ENCODE assay signal across 20 mouse cellular contexts in the genomic region with DNA sequence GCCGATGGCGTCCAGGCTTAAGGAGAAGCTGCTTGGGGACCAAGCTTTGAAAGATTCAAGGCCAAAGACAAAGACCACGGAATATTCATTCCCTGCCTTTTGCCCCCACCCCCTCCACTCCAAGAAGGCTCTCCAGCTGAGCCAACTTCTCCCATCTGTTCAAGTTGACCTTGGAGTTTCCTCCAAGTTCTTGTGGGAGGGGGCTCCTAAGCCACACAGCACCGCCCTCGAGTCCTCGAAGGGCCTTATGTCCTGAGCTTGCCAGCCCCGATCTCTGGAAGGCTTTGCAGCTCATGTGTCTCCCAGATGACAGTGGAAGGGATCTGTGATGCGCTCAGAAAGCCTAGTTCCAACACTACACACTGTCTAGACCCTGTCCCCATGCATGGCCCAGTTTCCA. TPM values are rescaled to one million over a fixed set of nuclear protein-coding genes. Genes with fewer than 3 reads are reported as not detected.
DNase-seq lines count a peak whose midpoint lies in the region; ATAC-seq and TF ChIP-seq lines count a peak whose summit lies in the region.
"Had no signal": no experiment of that assay in that cellular context is flagged by ENCODE, and none has a peak within 500 bp of the region (broad histone marks: within the 10 kb centered on the region; RNA-seq: fewer than 3 reads in every experiment).

No protein-coding gene starts in this region.

- 0 out of 2 replicates have a peak overlapping the region, but pooled peaks have one; percentile 15 for H3K27ac ChIP-seq in hindbrain, postnatal 0 days
- H3K27ac ChIP-seq in hindbrain, embryonic 14.5 days: no peak overlapping the region
- no peak overlapping the region for H3K27ac ChIP-seq in intestine, embryonic 15.5 days
- no peak overlapping the region for H3K27ac ChIP-seq in hindbrain, embryonic 10.5 days
- H3K27ac ChIP-seq: forebrain, embryonic 12.5 days; heart, embryonic 13.5 days; liver, embryonic 15.5 days; neural tube, embryonic 13.5 days had no signal

- no peaks in the 10 kb centered on the region for H3K36me3 ChIP-seq in hindbrain, postnatal 0 days (ENCODE audit: insufficient read depth, low read length)
- H3K36me3 ChIP-seq in hindbrain, embryonic 14.5 days (replicated peaks; ENCODE audit: control insufficient read depth, insufficient read depth): no peaks in the 10 kb centered on the region
- H3K36me3 ChIP-seq in E14TG2a.4 (ENCODE audit: insufficient read depth, low read length): no peaks in the 10 kb centered on the region
- H3K36me3 ChIP-seq in intestine, embryonic 15.5 days: no peaks in the 10 kb centered on the region
- no peaks in the 10 kb centered on the region for H3K36me3 ChIP-seq in hindbrain, embryonic 10.5 days
- H3K36me3 ChIP-seq: forebrain, embryonic 12.5 days; heart, embryonic 13.5 days; liver, embryonic 15.5 days; neural tube, embryonic 13.5 days had no signal

- H3K9me3 ChIP-seq in hindbrain, postnatal 0 days (ENCODE audit: low read length): no peaks in the 10 kb centered on the region
- H3K9me3 ChIP-seq in hindbrain, embryonic 14.5 days (ENCODE audit: control insufficient read depth, low read length): no peaks in the 10 kb centered on the region
- H3K9me3 ChIP-seq in E14TG2a.4 (ENCODE audit: low read length): no peaks in the 10 kb centered on the region
- H3K9me3 ChIP-seq in intestine, embryonic 15.5 days: no peaks in the 10 kb centered on the region
- H3K9me3 ChIP-seq in hindbrain, embryonic 10.5 days: no peaks in the 10 kb centered on the region
- H3K9me3 ChIP-seq: forebrain, embryonic 12.5 days; heart, embryonic 13.5 days; liver, embryonic 15.5 days; neural tube, embryonic 13.5 days had no signal

- H3K4me2 ChIP-seq in hindbrain, postnatal 0 days (ENCODE audit: low read depth, low read length): no peak overlapping the region
- H3K4me2 ChIP-seq in hindbrain, embryonic 14.5 days (replicated peaks): no peak overlapping the region
- H3K4me2 ChIP-seq in intestine, embryonic 15.5 days (replicated peaks): no peak overlapping the region
- H3K4me2 ChIP-seq: forebrain, embryonic 12.5 days; heart, embryonic 13.5 days; liver, embryonic 15.5 days; neural tube, embryonic 13.5 days had no signal

- WGBS in hindbrain, postnatal 0 days: 67% methylated on average over 8 of the region's 8 CpGs
- WGBS in hindbrain, embryonic 14.5 days: 82% methylated on average over 8 of the region's 8 CpGs
- WGBS in intestine, embryonic 15.5 days: 78% methylated on average over 8 of the region's 8 CpGs
- WGBS in hindbrain, embryonic 10.5 days: 83% methylated on average over 8 of the region's 8 CpGs

- no peak overlapping the region for H3K9ac ChIP-seq in hindbrain, postnatal 0 days (replicated peaks; ENCODE audit: low read length)
- no peak overlapping the region for H3K9ac ChIP-seq in hindbrain, embryonic 14.5 days
- no peak overlapping the region for H3K9ac ChIP-seq in intestine, embryonic 15.5 days
- H3K9ac ChIP-seq: forebrain, embryonic 12.5 days; heart, embryonic 13.5 days; liver, embryonic 15.5 days; neural tube, embryonic 13.5 days had no signal

- ATAC-seq in hindbrain, postnatal 0 days: no peak
- no peak for ATAC-seq in hindbrain, embryonic 14.5 days (ENCODE audit: low FRiP score)
- ATAC-seq in intestine, embryonic 15.5 days: no peak
- ATAC-seq: lung, postnatal 0 days had no signal

- H3K4me1 ChIP-seq in hindbrain, postnatal 0 days (ENCODE audit: insufficient read depth, low read length): peaks cover 3% of the 10 kb centered on the region; the same call in 1 of the 2 replicates
- H3K4me1 ChIP-seq in hindbrain, embryonic 14.5 days (replicated peaks; ENCODE audit: control insufficient read depth, insufficient read depth, low read length): peaks cover 14% of the 10 kb centered on the region; the same call in 1 of the 2 replicates
- H3K4me1 ChIP-seq in E14TG2a.4 (replicated peaks; ENCODE audit: low read depth, low read length): peaks cover 40% of the 10 kb centered on the region
- H3K4me1 ChIP-seq in intestine, embryonic 15.5 days (replicated peaks): 0 out of 2 replicates have a peak, but pooled peaks cover 2% of the 10 kb centered on the region
- peaks cover 4% of the 10 kb centered on the region; the same call in 1 of the 2 replicates for H3K4me1 ChIP-seq in hindbrain, embryonic 10.5 days (replicated peaks)
- H3K4me1 ChIP-seq: liver, embryonic 15.5 days had no signal

- no peak overlapping the region for H3K4me3 ChIP-seq in hindbrain, postnatal 0 days (ENCODE audit: low read length)
- H3K4me3 ChIP-seq in hindbrain, embryonic 14.5 days (replicated peaks; ENCODE audit: low read length): no peak overlapping the region
- H3K4me3 ChIP-seq in E14TG2a.4 (replicated peaks; ENCODE audit: low read length): 0 out of 2 replicates have a peak overlapping the region, but pooled peaks have one; percentile 2
- no peak overlapping the region for H3K4me3 ChIP-seq in intestine, embryonic 15.5 days (replicated peaks)
- H3K4me3 ChIP-seq in hindbrain, embryonic 10.5 days: no peak overlapping the region
- H3K4me3 ChIP-seq: forebrain, embryonic 12.5 days; heart, embryonic 13.5 days; liver, embryonic 15.5 days; neural tube, embryonic 13.5 days had no signal

- TF ChIP-seq CTCF in hindbrain, postnatal 0 days (IDR thresholded peaks at IDR 0.05; ENCODE audit: low read depth): no peak
- no peak for TF ChIP-seq CTCF in E14TG2a.4 (conservative IDR thresholded peaks at IDR 0.05; ENCODE audit: low read length)

- no peaks in the 10 kb centered on the region for H3K27me3 ChIP-seq in hindbrain, postnatal 0 days (ENCODE audit: insufficient read depth, low read length)
- H3K27me3 ChIP-seq in hindbrain, embryonic 14.5 days (ENCODE audit: control insufficient read depth, insufficient read depth, low read length): no peaks in the 10 kb centered on the region
- H3K27me3 ChIP-seq in E14TG2a.4 (ENCODE audit: insufficient read depth, low read length): peaks cover 47% of the 10 kb centered on the region
- no peaks in the 10 kb centered on the region for H3K27me3 ChIP-seq in intestine, embryonic 15.5 days (replicated peaks)
- H3K27me3 ChIP-seq in hindbrain, embryonic 10.5 days (ENCODE audit: insufficient read depth, poor library complexity, severe bottlenecking): peaks cover 9% of the 10 kb centered on the region
- H3K27me3 ChIP-seq: neural tube, embryonic 13.5 days had no signal

- DNase-seq in cerebellum, adult 11-12 months: peak; percentile 58
- no peak for DNase-seq in cerebellum, adult 9-11 months
- no peak for DNase-seq in hindbrain, postnatal 0 days (ENCODE audit: low spot score)
- DNase-seq in hindbrain, embryonic 14.5 days (ENCODE audit: low spot score): no peak
- peak; percentile 24 for DNase-seq in gastrocnemius, postnatal 10 days
- DNase-seq in hindbrain, embryonic 10.5 days (ENCODE audit: low spot score): no peak
- DNase-seq: heart, postnatal 36 days; kidney, adult 18-20 months; thymus, adult 18-20 months; thymus, postnatal 4 days had no signal

RNA-seq across cellular contexts. Expression of gene Rnf112, which starts 6.6 kb away (rescaled TPM):
- total RNA-seq in hindbrain, postnatal 0 days (2014; rRNA removed): 74.3 and 74.9 TPM in 2 replicates
- 22.0 and 23.8 TPM in 2 replicates for polyA plus RNA-seq in hindbrain, postnatal 0 days (2015; fragmentation: Nextera tagmentation; extraction: Ambion mirVana)
- polyA plus RNA-seq in hindbrain, embryonic 14.5 days (2014; fragmentation: Nextera tagmentation; extraction: Ambion mirVana): 8.4 and 9.8 TPM in 2 replicates
- 1 to 10 TPM; 2.0 to 2.6 TPM for total RNA-seq in gastrocnemius, postnatal 10 days (2021)
- 1.6 and 1.7 TPM in 2 replicates for polyA plus RNA-seq in intestine, embryonic 15.5 days (2015; fragmentation: Nextera tagmentation; extraction: Ambion mirVana)
- 0.62 and 1.1 TPM in 2 replicates for polyA plus RNA-seq in hindbrain, embryonic 10.5 days (2016; fragmentation: Nextera tagmentation; extraction: Ambion mirVana)
- total RNA-seq: granulocyte monocyte progenitor cell, adult 5-6 weeks; heart, postnatal 36 days; megakaryocyte, adult 5-6 weeks; MEL had no signal

RNA-seq across cellular contexts. Expression of gene Mfap4, which starts 37.9 kb away (rescaled TPM):
- total RNA-seq in hindbrain, postnatal 0 days (2014; rRNA removed): 42.1 and 68.1 TPM in 2 replicates
- polyA plus RNA-seq in hindbrain, postnatal 0 days (2015; fragmentation: Nextera tagmentation; extraction: Ambion mirVana): 38.7 and 43.3 TPM in 2 replicates
- 52.4 and 56.6 TPM in 2 replicates for polyA plus RNA-seq in hindbrain, embryonic 14.5 days (2014; fragmentation: Nextera tagmentation; extraction: Ambion mirVana)
- total RNA-seq in gastrocnemius, postnatal 10 days (2021): 100 to 1,000 TPM; 245 to 288 TPM
- 210 and 213 TPM in 2 replicates for polyA plus RNA-seq in intestine, embryonic 15.5 days (2015; fragmentation: Nextera tagmentation; extraction: Ambion mirVana)
- 78.2 and 88.3 TPM in 2 replicates for polyA plus RNA-seq in hindbrain, embryonic 10.5 days (2016; fragmentation: Nextera tagmentation; extraction: Ambion mirVana)
- total RNA-seq: granulocyte monocyte progenitor cell, adult 5-6 weeks; megakaryocyte, adult 5-6 weeks; MEL had no signal

RNA-seq across cellular contexts. Expression of gene Mapk7, which starts 46.9 kb away (rescaled TPM):
- total RNA-seq in hindbrain, postnatal 0 days (2014; rRNA removed): 50.5 and 58.8 TPM in 2 replicates
- 43.1 TPM in 2 replicates for polyA plus RNA-seq in hindbrain, postnatal 0 days (2015; fragmentation: Nextera tagmentation; extraction: Ambion mirVana)
- 57.9 and 61.6 TPM in 2 replicates for polyA plus RNA-seq in hindbrain, embryonic 14.5 days (2014; fragmentation: Nextera tagmentation; extraction: Ambion mirVana)
- total RNA-seq in gastrocnemius, postnatal 10 days (2021): 10 to 100 TPM in 1 of 2 experiments, 1 to 10 TPM in 1; 8.4 to 12.9 TPM
- polyA plus RNA-seq in intestine, embryonic 15.5 days (2015; fragmentation: Nextera tagmentation; extraction: Ambion mirVana): 36.3 and 38.8 TPM in 2 replicates
- polyA plus RNA-seq in hindbrain, embryonic 10.5 days (2016; fragmentation: Nextera tagmentation; extraction: Ambion mirVana): 99.5 and 107 TPM in 2 replicates

RNA-seq across cellular contexts. Expression of gene B9d1, which starts 57.6 kb away (rescaled TPM):
- total RNA-seq in hindbrain, postnatal 0 days (2014; rRNA removed): 22.8 and 33.9 TPM in 2 replicates
- 26.2 and 29.7 TPM in 2 replicates for polyA plus RNA-seq in hindbrain, postnatal 0 days (2015; fragmentation: Nextera tagmentation; extraction: Ambion mirVana)
- 26.5 and 37.4 TPM in 2 replicates for polyA plus RNA-seq in hindbrain, embryonic 14.5 days (2014; fragmentation: Nextera tagmentation; extraction: Ambion mirVana)
- 1 to 10 TPM; 5.9 to 9.7 TPM for total RNA-seq in gastrocnemius, postnatal 10 days (2021)
- 20.9 and 24.3 TPM in 2 replicates for polyA plus RNA-seq in intestine, embryonic 15.5 days (2015; fragmentation: Nextera tagmentation; extraction: Ambion mirVana)
- polyA plus RNA-seq in hindbrain, embryonic 10.5 days (2016; fragmentation: Nextera tagmentation; extraction: Ambion mirVana): 51.9 and 54.7 TPM in 2 replicates
- total RNA-seq: granulocyte monocyte progenitor cell, adult 5-6 weeks had no signal

Comparison
In these comparisons a context has a peak if more than half of its experiments do, and no peak if none do; other contexts are left out.
1. DNase-seq: peak in cerebellum, adult 11-12 months (single experiment) and gastrocnemius, postnatal 10 days (single experiment); none in cerebellum, adult 9-11 months (single experiment), hindbrain, postnatal 0 days (single experiment), hindbrain, embryonic 14.5 days (single experiment) and hindbrain, embryonic 10.5 days (single experiment).